Mouse (Mus musculus) hindbrain, postnatal 0 days (tissue): ENCODE data around the gene Gm28042. TPM values are rescaled to one million over a fixed set of nuclear protein-coding genes. Genes with fewer than 3 reads are reported as not detected.

ENCODE experiments used
- ATAC-seq: fragments of 200-750 bp; cut with Nextera tagmentation; 2 replicates; pipeline ENCODE4 v1.8.0; 2017; ENCODE audit warnings: mild to moderate bottlenecking, moderate TSS enrichment, moderate library complexity
- DNase-seq: peaks from one replicate; pipeline ENCODE4 v3.0.0-alpha.2; 2015; ENCODE audit warnings: low spot score
- H3K27ac ChIP-seq: fragments of 300-500 bp; sonication (generic); 2 replicates; pipeline ENCODE4 v1.5.1; 2014; ENCODE audit warnings: mild to moderate bottlenecking
- H3K27me3 ChIP-seq: fragments of 300-500 bp; sonication (generic); 2 replicates; pipeline ENCODE4 v1.6.1; 2014; ENCODE audit warnings: low read length, mixed read lengths; ENCODE audit not compliant: insufficient read depth
- H3K36me3 ChIP-seq: fragments of 300-500 bp; sonication (generic); 2 replicates; pipeline ENCODE4 v1.6.1; 2014; ENCODE audit warnings: low read length, mixed read lengths; ENCODE audit not compliant: insufficient read depth
- H3K4me1 ChIP-seq: fragments of 300-500 bp; sonication (generic); 2 replicates; pipeline ENCODE4 v1.6.1; 2014; ENCODE audit warnings: antibody characterized with exemption, low read length, mixed read lengths; ENCODE audit not compliant: insufficient read depth
- H3K4me2 ChIP-seq: fragments of 300-500 bp; sonication (generic); 2 replicates; pipeline ENCODE4 v1.6.1; 2014; ENCODE audit warnings: low read depth, mild to moderate bottlenecking, low read length, moderate library complexity, mixed read lengths
- H3K4me3 ChIP-seq: fragments of 300-500 bp; sonication (generic); 2 replicates; pipeline ENCODE4 v1.5.1; 2014; ENCODE audit warnings: low read length
- H3K9ac ChIP-seq: fragments of 300-500 bp; sonication (generic); replicated peaks from 2 replicates; pipeline ENCODE4 v1.6.1; 2014; ENCODE audit warnings: mild to moderate bottlenecking, low read length, moderate library complexity, mixed read lengths
- H3K9me3 ChIP-seq: fragments of 300-500 bp; sonication (generic); 2 replicates; pipeline ENCODE4 v1.6.1; 2016; ENCODE audit warnings: low read length, mixed read lengths
- CTCF ChIP-seq: IDR thresholded peaks from 2 replicates; pipeline ENCODE4 v1.5.1; 2016; ENCODE audit warnings: antibody characterized with exemption, control low read depth, low read depth
- WGBS: fragments of 180-500 bp; shearing (Covaris S2); extraction: QIAGEN DNeasy Blood & Tissue Kit; methylation state at CpG from one replicate; pipeline ENCODE4 v1.1.7; 2014; 5-methylcytosine and 5-hydroxymethylcytosine counted together
- polyA plus RNA-seq: library from polyadenylated mRNA; unstranded; fragments of >200 nt; fragmentation: Nextera tagmentation; extraction: Ambion mirVana; gene quantifications from 2 replicates; pipeline ENCODE4 v1.2.1, GENCODE M21; 2015
- total RNA-seq: library from RNA; depleted of rRNA; stranded (reverse); fragments of >200 nt; gene quantifications from 2 replicates; pipeline ENCODE4 v1.2.3, GENCODE M21; 2014

The Gm28042 gene
- total and polyA plus RNA-seq, 2 experiments from 2014 or later = 1.3 to 6.8 TPM

DNA sequence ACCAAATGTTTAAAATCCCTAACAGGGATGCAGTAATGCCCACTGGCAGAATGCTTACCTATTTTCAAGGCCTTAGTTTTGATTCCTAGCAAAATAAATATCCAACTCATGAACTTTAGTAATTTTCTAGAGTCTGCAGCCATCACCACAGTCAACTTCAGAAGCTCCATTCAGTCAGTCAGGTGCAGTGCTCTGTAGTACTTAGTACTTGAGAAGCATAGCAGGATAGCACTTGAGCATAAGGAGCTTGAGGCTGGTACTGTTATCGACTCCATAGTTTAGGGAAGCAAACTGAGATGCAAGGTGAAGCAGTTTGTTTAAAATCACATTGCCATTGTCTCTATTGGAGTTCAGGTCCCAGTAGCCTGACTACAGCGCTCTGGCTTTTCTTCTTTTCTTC is 27.6 kb upstream of the Gm28042 start:
- Histone ChIP-seq H3K27ac (no peak overlapping the region), H3K9ac (no peak overlapping the region), H3K4me3 (no peak overlapping the region), H3K4me1 (no peaks in the 10 kb centered on the region), H3K4me2 (no peak overlapping the region), H3K9me3 (no peaks in the 10 kb centered on the region), H3K27me3 (no peaks in the 10 kb centered on the region), H3K36me3 (peaks cover 10% of the 10 kb centered on the region)
- 99% methylated on average over 2 of the region's 2 CpGs for WGBS
- TF ChIP-seq CTCF = no peak
- no peak for ATAC-seq
- no peak for DNase-seq

DNA sequence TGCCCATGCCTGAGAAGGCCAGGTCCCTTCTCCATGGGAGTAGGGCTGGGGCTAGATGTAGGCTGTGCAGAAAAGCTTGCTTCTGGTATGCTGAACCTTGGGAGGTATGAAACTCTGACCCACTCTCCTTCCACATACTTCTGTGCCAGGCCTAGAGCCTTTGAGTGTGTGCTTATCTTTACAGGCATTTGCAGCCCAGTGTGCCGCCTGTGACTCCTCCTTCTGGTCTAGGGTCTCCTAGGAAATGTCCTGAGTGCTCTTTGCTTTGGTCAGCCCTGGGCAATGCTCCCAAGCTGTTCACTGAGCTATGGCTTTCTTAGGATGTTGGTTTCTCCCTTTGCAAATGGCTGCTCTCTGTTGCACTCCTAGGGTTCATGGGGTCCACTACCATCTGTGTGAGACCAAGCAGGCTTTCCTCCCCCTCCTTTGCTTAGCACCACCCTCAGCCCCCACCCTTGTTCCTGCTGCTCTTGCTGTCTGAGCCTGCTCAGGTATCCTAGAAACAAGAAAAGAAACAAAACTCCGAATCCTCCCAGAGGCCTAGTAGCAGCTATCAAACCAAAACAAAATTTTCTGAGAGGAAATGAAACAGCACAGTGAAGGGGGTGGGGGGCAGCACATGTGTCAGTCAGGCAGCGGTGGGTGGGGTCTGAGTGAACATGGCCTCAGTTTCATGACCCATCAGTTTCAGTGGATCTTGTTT is 26.3 kb upstream of the Gm28042 start:
- no peak for TF ChIP-seq CTCF
- ATAC-seq (peak; percentile 47; the same call in 1 of the 2 replicates), DNase-seq (no peak)
- Histone ChIP-seq H3K27me3 (no peaks in the 10 kb centered on the region), H3K4me3 (no peak overlapping the region), H3K9ac (no peak overlapping the region), H3K9me3 (no peaks in the 10 kb centered on the region), H3K36me3 (peaks cover 14% of the 10 kb centered on the region), H3K27ac (0 out of 2 replicates have a peak overlapping the region, but pooled peaks have one; percentile 36), H3K4me1 (no peaks in the 10 kb centered on the region), H3K4me2 (no peak overlapping the region)
- WGBS = 69% methylated on average over 3 of the region's 3 CpGs

DNA sequence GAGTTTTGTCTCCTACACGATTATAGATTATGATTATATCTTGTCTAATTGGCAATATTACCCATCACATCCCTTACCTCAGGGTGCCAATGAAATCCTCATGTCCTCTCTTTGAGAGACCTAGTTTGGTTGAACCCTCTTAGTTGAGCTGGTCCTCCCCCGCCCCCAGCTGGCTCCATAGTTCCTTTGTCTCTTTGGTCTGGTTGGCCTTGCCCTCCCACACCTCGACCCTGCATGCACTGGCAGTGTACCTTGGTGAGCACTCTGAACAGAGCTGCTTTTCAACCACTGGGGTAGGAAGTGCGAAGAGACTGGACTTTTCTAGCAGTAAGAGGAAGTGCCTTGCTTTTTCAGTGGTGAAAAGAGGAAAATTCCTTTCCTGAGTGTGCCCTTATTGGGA is 25.3 kb upstream of the Gm28042 start:
- Histone ChIP-seq H3K4me3 (no peak overlapping the region), H3K9me3 (no peaks in the 10 kb centered on the region), H3K9ac (no peak overlapping the region), H3K4me2 (no peak overlapping the region), H3K27ac (no peak overlapping the region), H3K27me3 (no peaks in the 10 kb centered on the region), H3K4me1 (no peaks in the 10 kb centered on the region), H3K36me3 (peaks cover 14% of the 10 kb centered on the region)
- no peak for DNase-seq
- TF ChIP-seq CTCF = no peak
- WGBS = 75% methylated on average over 4 of the region's 4 CpGs
- no peak for ATAC-seq

DNA sequence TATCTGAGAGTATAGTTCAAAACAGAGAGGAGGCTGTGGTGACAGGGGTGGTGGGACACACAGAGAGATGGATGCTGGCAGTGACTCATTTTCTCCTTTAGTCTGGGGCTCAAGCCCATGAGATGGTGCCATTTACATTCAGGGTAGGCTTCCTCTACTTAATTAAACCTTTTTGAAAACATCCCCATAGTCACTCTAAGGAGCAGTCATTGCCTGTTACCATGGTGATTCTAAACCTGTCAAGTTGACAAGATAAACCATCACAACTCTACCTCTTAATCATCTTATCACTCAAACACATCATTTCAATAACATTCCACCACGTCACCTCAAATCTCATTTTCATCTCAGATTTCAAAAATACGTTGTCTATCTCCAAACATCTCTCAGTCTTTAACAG is 23.3 kb upstream of the Gm28042 start:
- Histone ChIP-seq H3K9ac (no peak overlapping the region), H3K4me3 (no peak overlapping the region), H3K4me2 (no peak overlapping the region), H3K9me3 (no peaks in the 10 kb centered on the region), H3K27ac (no peak overlapping the region), H3K36me3 (peaks cover 14% of the 10 kb centered on the region), H3K27me3 (no peaks in the 10 kb centered on the region), H3K4me1 (no peaks in the 10 kb centered on the region)
- no peak for TF ChIP-seq CTCF
- ATAC-seq = no peak
- 87% methylated on average over 2 of the region's 2 CpGs for WGBS
- no peak for DNase-seq

DNA sequence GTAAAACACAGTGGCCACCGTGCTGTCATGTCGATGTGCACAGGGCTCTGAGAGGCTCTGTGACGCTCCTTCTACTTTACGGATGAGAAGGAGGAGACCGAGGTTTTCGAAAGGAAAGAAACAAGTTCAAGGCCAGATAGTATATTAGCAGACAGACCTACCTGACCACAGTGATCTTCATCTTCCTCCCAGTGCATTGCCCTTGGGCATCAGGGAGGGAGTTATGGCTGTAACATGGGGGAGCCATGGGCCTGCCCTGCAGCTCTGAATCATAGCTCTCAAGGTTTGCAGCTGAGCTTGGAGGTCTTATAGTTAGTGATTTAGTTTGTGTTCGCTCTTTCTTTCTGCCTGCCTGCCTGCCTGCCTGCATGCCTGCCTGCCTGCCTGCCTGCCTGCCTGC is 20.6 kb upstream of the Gm28042 start:
- Histone ChIP-seq H3K27me3 (no peaks in the 10 kb centered on the region), H3K4me2 (no peak overlapping the region), H3K9ac (no peak overlapping the region), H3K36me3 (peaks cover 4% of the 10 kb centered on the region; the same call in 1 of the 2 replicates), H3K9me3 (no peaks in the 10 kb centered on the region), H3K27ac (no peak overlapping the region), H3K4me3 (no peak overlapping the region), H3K4me1 (no peaks in the 10 kb centered on the region)
- TF ChIP-seq CTCF = no peak
- DNase-seq (no peak), ATAC-seq (no peak)
- WGBS = 96% methylated on average over 7 of the region's 7 CpGs

DNA sequence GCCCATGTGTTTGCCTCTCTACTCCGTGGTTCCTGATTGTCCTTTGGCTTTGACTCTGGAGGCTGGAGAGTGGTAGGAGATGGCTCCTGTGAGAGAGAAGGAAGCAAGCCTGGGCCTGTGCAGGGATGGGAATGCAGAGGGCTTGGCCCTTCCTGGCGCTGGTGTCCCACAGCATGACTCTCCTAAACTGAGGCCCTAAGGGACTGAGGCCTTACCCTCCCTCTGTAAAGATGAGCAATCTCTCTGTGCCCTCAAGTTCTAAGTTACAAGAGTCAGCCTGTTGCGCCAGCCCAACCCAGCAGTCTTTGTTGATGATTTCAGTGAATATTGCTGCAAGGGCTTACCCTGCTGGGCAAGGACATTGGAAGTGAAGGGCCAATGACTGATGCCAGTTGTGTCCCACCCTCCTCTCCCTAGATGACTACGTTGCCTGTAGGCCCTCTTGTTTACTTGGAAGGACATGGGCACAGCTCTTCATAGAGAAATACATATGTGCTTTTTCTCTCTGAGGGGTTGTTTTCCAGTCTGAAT is 19.5 kb upstream of the Gm28042 start:
- Histone ChIP-seq H3K27me3 (no peaks in the 10 kb centered on the region), H3K27ac (no peak overlapping the region), H3K4me3 (no peak overlapping the region), H3K9ac (no peak overlapping the region), H3K4me1 (no peaks in the 10 kb centered on the region), H3K4me2 (no peak overlapping the region), H3K9me3 (no peaks in the 10 kb centered on the region), H3K36me3 (peaks cover 7% of the 10 kb centered on the region; the same call in 1 of the 2 replicates)
- no peak for ATAC-seq
- no peak for TF ChIP-seq CTCF
- DNase-seq = no peak
- WGBS = 78% methylated on average over 4 of the region's 4 CpGs

DNA sequence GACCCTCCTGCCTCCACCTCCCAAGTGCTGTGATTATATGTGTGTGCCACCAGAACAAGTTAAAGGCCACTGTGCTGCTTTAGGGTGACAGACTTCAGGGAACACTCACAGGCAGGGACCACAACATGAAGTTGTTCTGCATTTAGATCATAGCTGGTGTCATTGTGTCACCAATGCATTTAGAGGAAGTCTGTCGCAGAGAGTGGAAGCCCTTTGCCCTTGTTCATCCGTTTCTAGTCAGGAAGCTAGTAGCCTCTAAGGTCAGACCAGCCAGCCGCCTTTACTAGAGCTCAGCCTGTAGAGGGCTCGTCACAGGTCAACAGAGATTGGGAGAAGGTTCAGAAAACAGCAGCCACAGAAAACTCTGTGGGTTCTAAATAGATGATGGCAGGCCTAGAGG is 18.6 kb upstream of the Gm28042 start:
- Histone ChIP-seq H3K9ac (no peak overlapping the region), H3K27me3 (no peaks in the 10 kb centered on the region), H3K4me1 (no peaks in the 10 kb centered on the region), H3K27ac (no peak overlapping the region), H3K4me3 (no peak overlapping the region), H3K9me3 (no peaks in the 10 kb centered on the region), H3K36me3 (peaks cover 13% of the 10 kb centered on the region; the same call in 1 of the 2 replicates), H3K4me2 (no peak overlapping the region)
- ATAC-seq = no peak
- 70% methylated on average over 4 of the region's 4 CpGs for WGBS
- DNase-seq = no peak
- TF ChIP-seq CTCF = no peak
